Mouse (Mus musculus) megakaryocyte, embryonic 14.5 days (primary cell): Measurements from ENCODE around the gene Tnrc6b.

Experiments used
- FLI1 ChIP-seq: IDR thresholded peaks from 2 replicates; pipeline ENCODE4 v1.6.1; 2012; ENCODE audit warnings: low read length, inconsistent platforms, mixed read lengths
- GATA1 ChIP-seq: IDR thresholded peaks from 3 replicates; pipeline ENCODE4 v1.6.1; 2012; ENCODE audit warnings: mixed read lengths, low read length, inconsistent platforms, borderline replicate concordance

GRCm38 (mm10) chr15:80688536-80688935, 22.6 kb upstream of the Tnrc6b start:
- TF ChIP-seq GATA1 (no peak), FLI1 (no peak)
